Mouse (Mus musculus) stomach, embryonic 16.5 days (tissue): ENCODE measurements at regions not wholly inside any gene's neighbourhood (a gene's known extent, or its start where the extent isn't known, plus 50 kb on each side); places are given as distances from the start of the nearest gene placed in this dataset.

Source experiments
- ATAC-seq: fragments of 200-750 bp; cut with Nextera tagmentation; 2 replicates; pipeline ENCODE4 v1.8.0; 2017; ENCODE audit warnings: moderate number of reproducible peaks, moderate TSS enrichment; ENCODE audit not compliant: insufficient read depth, low FRiP score
- H3K27ac ChIP-seq: fragments of 300-500 bp; sonication (generic); 2 replicates; pipeline ENCODE4 v1.5.1; 2014; ENCODE audit warnings: low read length
- H3K27me3 ChIP-seq: fragments of 300-500 bp; sonication (generic); 2 replicates; pipeline ENCODE4 v1.6.1; 2014; ENCODE audit warnings: low read length, control low read depth, mixed read lengths; ENCODE audit not compliant: control insufficient read depth, insufficient read depth
- H3K36me3 ChIP-seq: fragments of 300-500 bp; sonication (generic); 2 replicates; pipeline ENCODE4 v1.6.1; 2014; ENCODE audit warnings: low read length; ENCODE audit not compliant: control insufficient read depth, insufficient read depth
- H3K4me1 ChIP-seq: fragments of 300-500 bp; sonication (generic); 2 replicates; pipeline ENCODE4 v1.6.1; 2014; ENCODE audit warnings: low read length, control low read depth, mixed read lengths; ENCODE audit not compliant: control insufficient read depth, insufficient read depth
- H3K4me2 ChIP-seq: fragments of 300-500 bp; sonication (generic); 2 replicates; pipeline ENCODE4 v1.6.1; 2014; ENCODE audit warnings: low read depth, low read length, mixed read lengths
- H3K4me3 ChIP-seq: fragments of 300-500 bp; sonication (generic); replicated peaks from 2 replicates; pipeline ENCODE4 v1.5.1; 2014; ENCODE audit warnings: mild to moderate bottlenecking, low read length
- H3K9ac ChIP-seq: fragments of 300-500 bp; sonication (generic); 2 replicates; pipeline ENCODE4 v1.6.1; 2014; ENCODE audit warnings: low read length
- H3K9me3 ChIP-seq: fragments of 300-500 bp; sonication (generic); replicated peaks from 2 replicates; pipeline ENCODE4 v1.6.1; 2016; ENCODE audit warnings: low read length, control low read depth; ENCODE audit not compliant: control insufficient read depth
- WGBS: fragments of 180-500 bp; shearing (Covaris S2); extraction: QIAGEN DNeasy Blood & Tissue Kit; methylation state at CpG from one replicate; pipeline ENCODE4 v1.1.7; 2014; 5-methylcytosine and 5-hydroxymethylcytosine counted together

DNA sequence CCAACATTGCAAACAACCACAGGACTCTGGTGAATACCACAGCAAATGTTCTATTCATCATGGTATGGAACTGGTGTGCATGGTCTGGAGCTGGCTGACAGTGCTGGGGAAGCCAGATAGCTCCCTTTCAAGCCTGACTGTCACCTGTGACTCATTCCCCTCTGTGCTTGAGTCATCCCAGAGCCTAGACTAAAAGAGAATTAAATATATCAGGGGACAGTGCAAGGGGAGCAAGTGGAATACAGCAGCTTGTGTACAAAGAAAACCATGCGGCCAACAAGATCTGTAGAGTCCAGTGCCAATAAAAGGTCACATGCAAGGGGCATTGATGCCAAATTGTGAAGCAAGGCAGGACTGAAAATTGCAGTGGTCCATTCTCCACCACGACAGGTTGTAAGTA is 117.7 kb downstream of the Pah start:
- H3K4me1 ChIP-seq: no peaks in the 10 kb centered on the region
- H3K9ac ChIP-seq: no peak overlapping the region
- no peak overlapping the region for H3K4me3 ChIP-seq
- H3K36me3 ChIP-seq: no peaks in the 10 kb centered on the region
- H3K4me2 ChIP-seq: no peak overlapping the region
- WGBS: 79% methylated on average over 2 of the region's 2 CpGs
- no peaks in the 10 kb centered on the region for H3K9me3 ChIP-seq
- H3K27me3 ChIP-seq: no peaks in the 10 kb centered on the region
- ATAC-seq: no peak
- H3K27ac ChIP-seq: no peak overlapping the region

DNA sequence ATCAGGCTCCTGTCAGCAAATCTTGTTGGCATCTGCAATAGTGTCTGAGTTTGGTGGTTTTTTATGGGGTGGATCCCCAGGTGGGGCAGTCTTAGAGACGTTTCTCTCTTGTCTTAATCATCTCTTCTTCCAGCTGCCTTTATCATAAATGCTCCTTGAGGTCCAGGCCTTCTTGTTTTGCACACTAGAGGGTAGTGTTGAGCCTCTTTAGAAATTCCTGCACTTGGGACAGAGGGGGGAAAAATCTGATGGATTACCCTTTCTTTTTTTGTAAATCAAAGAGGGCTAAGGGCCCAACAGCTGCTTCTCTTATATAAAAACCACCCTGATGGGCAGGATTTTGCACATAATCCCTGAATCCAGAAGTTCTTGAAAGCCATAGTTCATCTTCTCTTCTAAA is 127.5 kb downstream of the Pah start:
- Histone ChIP-seq H3K4me3 (no peak overlapping the region), H3K9me3 (no peaks in the 10 kb centered on the region), H3K9ac (no peak overlapping the region), H3K4me2 (no peak overlapping the region), H3K4me1 (no peaks in the 10 kb centered on the region), H3K36me3 (no peaks in the 10 kb centered on the region), H3K27me3 (no peaks in the 10 kb centered on the region), H3K27ac (no peak overlapping the region)
- no peak for ATAC-seq
- 11% methylated on average over 1 of the region's 1 CpGs for WGBS

DNA sequence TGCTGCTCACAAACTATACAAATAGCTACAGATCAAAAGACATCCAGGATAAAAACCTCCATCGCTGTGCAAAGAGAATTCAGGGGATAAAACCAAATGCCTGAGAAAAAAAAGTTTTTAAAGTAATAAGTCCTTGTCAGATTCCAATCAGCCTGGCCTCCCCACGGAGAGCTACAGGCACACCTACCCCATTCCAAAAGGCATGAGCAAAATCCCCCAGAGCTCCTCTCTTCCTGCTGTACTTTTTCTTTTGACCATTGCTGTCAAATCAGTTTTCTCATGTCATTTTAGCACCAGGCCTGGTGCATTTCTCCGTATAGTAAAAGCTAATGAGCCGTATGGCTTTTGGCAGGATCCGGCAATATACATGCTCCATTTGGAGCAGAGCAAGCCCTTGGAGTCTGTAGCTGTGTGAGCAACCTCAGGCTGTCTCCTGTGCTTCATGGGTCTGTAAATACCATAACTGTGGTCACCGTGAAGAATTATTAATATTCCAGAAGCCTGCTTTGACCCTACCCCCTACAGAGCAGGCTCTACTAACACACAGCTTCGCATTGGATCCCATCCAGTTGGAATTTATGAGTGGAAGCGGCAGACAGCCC is 130.6 kb downstream of the Pah start:
- Histone ChIP-seq H3K27ac (no peak overlapping the region), H3K36me3 (no peaks in the 10 kb centered on the region), H3K4me2 (no peak overlapping the region), H3K4me3 (no peak overlapping the region), H3K9ac (no peak overlapping the region), H3K27me3 (no peaks in the 10 kb centered on the region), H3K4me1 (no peaks in the 10 kb centered on the region), H3K9me3 (no peaks in the 10 kb centered on the region)
- ATAC-seq: no peak
- WGBS: 59% methylated on average over 8 of the region's 8 CpGs

DNA sequence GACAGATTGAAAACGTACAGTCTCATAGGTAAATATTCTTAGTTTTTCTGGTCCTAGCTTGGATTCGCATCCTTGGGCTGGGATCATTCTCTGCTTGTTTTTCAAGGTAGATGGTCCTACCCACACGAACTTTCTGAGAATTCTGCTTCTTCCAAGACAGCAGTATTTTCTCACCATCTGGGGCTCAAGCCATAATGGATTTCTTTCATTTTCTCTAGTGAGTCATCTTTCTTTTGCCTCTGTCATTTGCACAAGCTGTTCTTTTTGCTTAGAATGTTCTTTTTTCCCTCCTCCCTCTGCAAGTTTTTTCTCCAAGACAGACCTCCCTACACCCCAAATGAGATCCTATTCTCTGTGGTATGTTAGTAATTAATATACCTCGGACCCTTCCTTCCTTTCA is 132.5 kb downstream of the Pah start:
- no peaks in the 10 kb centered on the region for H3K36me3 ChIP-seq
- no peaks in the 10 kb centered on the region for H3K4me1 ChIP-seq
- no peak overlapping the region for H3K9ac ChIP-seq
- no peak overlapping the region for H3K4me2 ChIP-seq
- H3K27me3 ChIP-seq: no peaks in the 10 kb centered on the region
- no peak for ATAC-seq
- no peaks in the 10 kb centered on the region for H3K9me3 ChIP-seq
- peak overlapping the region; percentile 25; the same call in 1 of the 2 replicates for H3K27ac ChIP-seq
- 65% methylated on average over 4 of the region's 4 CpGs for WGBS
- H3K4me3 ChIP-seq: no peak overlapping the region

DNA sequence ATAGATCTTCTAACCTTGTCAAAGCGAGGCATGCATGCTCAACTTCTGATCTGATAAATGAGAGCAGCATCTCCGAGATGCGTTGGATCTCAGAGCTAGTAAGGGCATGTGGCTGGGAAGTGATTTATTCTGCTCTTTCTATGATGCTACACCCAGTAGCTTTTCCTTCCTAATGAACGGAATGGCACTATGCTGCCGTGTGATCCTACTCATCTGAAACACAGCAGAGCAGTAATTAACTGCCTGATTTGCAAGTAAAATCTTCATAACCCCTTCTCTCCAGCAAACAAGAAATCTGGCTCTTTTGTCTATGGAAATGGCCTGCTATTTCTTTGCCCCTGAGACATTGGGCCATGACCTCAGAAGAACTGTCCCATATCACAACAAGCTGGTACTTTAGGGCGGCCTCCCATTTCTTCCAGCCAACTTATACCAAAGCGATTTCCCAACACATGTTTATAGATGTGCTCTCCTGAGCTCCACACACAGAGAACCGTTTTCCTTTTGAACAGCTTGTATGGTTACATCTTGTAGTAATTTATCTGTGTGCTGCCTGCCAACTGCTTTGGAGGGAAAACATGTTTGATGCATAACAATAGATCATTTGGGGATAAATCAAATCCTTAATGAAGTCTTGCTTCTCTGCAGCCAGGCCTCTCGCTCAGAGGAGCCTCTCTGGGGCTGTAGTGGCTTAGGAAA is 144.6 kb downstream of the Pah start:
- 69% methylated on average over 9 of the region's 9 CpGs for WGBS
- no peaks in the 10 kb centered on the region for H3K36me3 ChIP-seq
- no peak overlapping the region for H3K4me2 ChIP-seq
- no peaks in the 10 kb centered on the region for H3K27me3 ChIP-seq
- no peak for ATAC-seq
- peak overlapping the region; percentile 47 for H3K27ac ChIP-seq
- no peak overlapping the region for H3K4me3 ChIP-seq
- no peaks in the 10 kb centered on the region for H3K9me3 ChIP-seq
- H3K9ac ChIP-seq: no peak overlapping the region
- H3K4me1 ChIP-seq: peaks cover 5% of the 10 kb centered on the region; the same call in 1 of the 2 replicates

DNA sequence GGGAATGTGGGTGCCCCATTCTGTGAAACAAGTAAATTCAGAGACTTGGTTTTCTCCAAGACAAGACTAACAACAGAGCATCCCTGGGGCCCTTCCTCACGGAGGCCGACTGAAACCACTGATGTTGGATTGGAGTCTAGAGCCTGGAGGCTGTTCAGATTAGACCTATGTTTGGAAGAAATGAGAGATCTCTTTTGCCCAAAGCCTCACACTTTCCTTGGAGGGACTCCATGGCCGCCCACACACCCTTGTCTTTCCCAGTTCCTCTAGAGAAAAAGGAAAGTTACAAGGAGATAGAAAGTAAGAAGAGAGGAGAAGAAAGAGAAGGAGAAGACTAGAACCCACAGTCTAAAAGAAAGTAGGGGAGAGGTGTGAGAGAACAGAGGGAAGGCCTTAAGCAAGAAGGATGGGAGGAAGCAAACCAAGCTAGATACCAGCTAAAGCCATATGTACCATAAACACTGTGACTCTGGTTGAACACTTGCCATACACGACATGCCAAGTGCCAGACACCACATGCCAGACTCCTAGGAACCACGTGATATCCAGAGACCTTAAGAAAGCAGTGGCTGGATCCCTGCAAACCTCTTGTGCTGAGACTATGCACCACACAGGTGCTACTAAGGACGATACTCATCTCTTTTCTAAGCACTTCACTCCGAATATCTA is 145.3 kb downstream of the Pah start:
- Histone ChIP-seq H3K27me3 (no peaks in the 10 kb centered on the region), H3K4me1 (peaks cover 5% of the 10 kb centered on the region; the same call in 1 of the 2 replicates), H3K4me2 (no peak overlapping the region), H3K36me3 (no peaks in the 10 kb centered on the region), H3K4me3 (no peak overlapping the region), H3K9ac (no peak overlapping the region), H3K9me3 (no peaks in the 10 kb centered on the region), H3K27ac (peak overlapping the region; percentile 47)
- ATAC-seq: no peak
- 73% methylated on average over 7 of the region's 7 CpGs for WGBS

DNA sequence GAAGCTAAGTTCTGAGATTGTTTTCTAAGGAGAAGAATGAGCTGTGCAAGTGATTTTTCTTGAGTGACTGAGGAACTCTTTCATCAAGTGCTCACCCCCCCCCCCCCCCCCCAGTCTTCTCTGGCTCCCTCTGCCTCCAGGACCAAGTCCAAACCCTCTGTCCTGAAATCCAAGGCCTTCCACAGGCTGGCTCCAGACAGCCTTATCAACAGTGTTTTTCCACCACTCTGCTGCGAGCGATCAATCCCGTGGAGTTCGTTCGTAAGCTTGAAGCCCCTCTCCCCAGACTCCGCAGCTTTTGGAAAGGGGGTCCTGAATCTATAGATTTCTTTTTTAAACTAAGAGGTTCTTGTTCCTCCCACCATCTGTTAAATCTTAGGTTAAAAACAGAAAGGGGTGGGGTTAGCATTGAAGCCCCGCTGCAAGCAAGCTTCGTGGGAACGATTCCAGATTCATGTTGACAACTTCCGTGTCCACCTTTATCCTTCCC is 146.1 kb downstream of the Pah start:
- no peak for ATAC-seq
- no peaks in the 10 kb centered on the region for H3K36me3 ChIP-seq
- H3K4me1 ChIP-seq: peaks cover 5% of the 10 kb centered on the region; the same call in 1 of the 2 replicates
- WGBS: 72% methylated on average over 10 of the region's 10 CpGs
- H3K4me2 ChIP-seq: no peak overlapping the region
- H3K4me3 ChIP-seq: no peak overlapping the region
- no peak overlapping the region for H3K9ac ChIP-seq
- no peaks in the 10 kb centered on the region for H3K27me3 ChIP-seq
- no peak overlapping the region; the same call in 1 of the 2 replicates for H3K27ac ChIP-seq
- H3K9me3 ChIP-seq: no peaks in the 10 kb centered on the region

DNA sequence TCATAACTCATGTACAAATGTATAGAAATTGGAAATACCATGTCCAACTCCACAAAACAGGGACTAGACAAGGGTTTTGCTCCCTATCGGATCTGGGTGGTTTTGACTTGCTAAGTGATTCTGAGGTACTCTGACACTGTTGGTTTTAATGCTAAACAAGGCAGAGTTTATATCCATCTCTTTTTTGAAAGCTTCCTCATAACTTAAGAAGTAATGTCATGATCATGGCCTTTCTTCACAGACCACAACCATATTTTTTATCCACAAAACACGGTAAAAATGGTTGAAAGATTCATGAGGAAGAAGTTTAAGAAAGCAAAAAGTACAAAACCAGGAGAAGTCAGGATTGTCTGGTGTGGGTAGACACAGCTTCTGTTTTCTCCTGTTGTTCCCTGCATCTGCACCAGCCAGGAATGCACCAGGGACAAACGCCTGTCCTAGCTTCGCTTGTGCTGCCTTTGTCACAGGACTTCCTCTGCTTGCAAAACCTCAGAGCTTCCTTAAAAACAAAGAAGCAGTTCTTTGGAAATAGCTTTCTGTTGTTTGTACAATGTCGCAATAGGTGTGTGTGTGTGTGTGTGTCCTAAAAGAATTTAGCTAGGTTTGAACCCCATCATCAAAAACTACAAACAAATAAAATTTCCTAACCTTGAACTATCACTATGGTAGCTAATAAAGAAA is 153.3 kb downstream of the Pah start:
- Histone ChIP-seq H3K4me1 (no peaks in the 10 kb centered on the region), H3K4me3 (no peak overlapping the region), H3K9ac (no peak overlapping the region), H3K36me3 (no peaks in the 10 kb centered on the region), H3K27ac (no peak overlapping the region), H3K9me3 (no peaks in the 10 kb centered on the region), H3K4me2 (no peak overlapping the region), H3K27me3 (no peaks in the 10 kb centered on the region)
- ATAC-seq: no peak
- WGBS: 67% methylated on average over 5 of the region's 5 CpGs
